Mouse (Mus musculus) cerebral cortex, adult 2 months (tissue): ENCODE measurements around the gene Zfp91.

ENCODE experiments used
- WGBS: fragments of 180-500 bp; shearing (Covaris S2); methylation state at CpG from one replicate; pipeline ENCODE4 v1.1.7; 2018; 5-methylcytosine and 5-hydroxymethylcytosine counted together

The Zfp91 gene

GRCm38 (mm10) chr19:12795511-12796327, at the start of gene Zfp91, which contains the start of gene Lpxn:
Gene Zfp91, minus strand, starts transcription at chr19:12796126.
Gene Lpxn, plus strand, starts transcription at chr19:12796193.
- under 1% methylated on average over 65 of the region's 76 CpGs for WGBS

- 66% methylated on average over 1 of the region's 1 CpGs for WGBS
Observed at GRCm38 (mm10) chr19:12838507-12838906, 42.6 kb upstream of the Zfp91 start.

DNA sequence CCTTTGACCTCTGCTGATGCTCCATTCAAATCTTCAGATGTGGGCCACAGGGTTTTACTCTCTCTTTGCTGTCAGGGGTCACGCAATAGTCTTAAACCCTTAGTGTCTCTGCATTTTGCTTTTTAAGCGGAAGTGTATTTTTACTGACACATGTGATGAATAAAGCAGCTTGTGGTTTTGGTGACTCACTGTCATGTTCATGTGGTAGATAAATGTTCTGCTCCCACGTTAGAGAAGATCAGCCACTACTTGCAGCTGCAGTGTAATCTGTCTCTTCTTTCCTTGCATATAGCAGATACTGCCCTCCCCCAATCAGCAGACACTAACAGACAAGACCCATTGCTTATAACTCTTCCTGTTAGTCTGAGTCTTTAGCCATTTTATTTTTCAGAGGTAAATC, 37.7 kb upstream of the Zfp91 start:
- WGBS, result 46% methylated on average over 3 of the region's 3 CpGs

- 77% methylated on average over 1 of the region's 1 CpGs for WGBS
Observed at GRCm38 (mm10) chr19:12831559-12831958, 35.6 kb upstream of the Zfp91 start.

- WGBS, result 75% methylated on average over 2 of the region's 2 CpGs
Observed at GRCm38 (mm10) chr19:12830823-12831430, 35.0 kb upstream of the Zfp91 start.

GRCm38 (mm10) chr19:12824549-12824948, 28.6 kb upstream of the Zfp91 start:
- 83% methylated on average over 4 of the region's 4 CpGs for WGBS

DNA sequence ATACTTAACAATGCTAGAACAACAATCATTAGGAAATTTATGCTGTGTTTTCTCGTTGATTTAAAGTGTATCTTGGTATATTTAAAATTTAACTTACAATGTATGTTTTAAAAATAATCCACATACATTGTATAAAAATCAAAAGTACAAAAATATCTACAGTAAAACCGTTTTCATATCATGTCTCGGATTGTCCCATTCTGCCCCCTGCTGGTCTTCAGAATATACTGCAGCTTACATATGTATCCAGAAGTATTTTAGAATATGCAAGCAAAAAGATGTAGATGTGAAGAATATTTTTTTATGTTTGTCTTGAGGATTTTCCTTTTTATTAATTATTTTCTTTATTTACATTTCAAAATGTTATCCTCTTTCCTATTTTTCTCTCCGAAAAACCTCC, 24.5 kb upstream of the Zfp91 start:
- 24% methylated on average over 4 of the region's 4 CpGs for WGBS

DNA sequence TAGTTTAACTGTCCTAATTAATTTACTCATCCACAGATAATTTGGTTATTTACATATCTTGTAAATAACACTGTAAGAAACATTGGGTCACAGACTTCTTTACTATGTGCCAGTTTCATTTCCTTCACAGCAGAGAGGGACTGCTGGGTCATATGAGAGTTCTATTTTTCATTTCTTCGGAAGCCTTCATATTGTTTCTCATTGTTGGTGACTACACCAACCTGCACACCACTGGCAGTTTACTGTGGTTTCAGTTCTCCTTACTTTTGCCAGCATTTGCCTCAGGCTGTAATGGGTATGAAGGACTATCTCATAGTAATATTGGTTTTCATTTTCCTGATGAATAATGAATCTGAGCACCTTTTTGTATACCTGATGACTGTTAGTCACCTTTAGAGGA, 22.6 kb upstream of the Zfp91 start:
- WGBS, result 87% methylated on average over 1 of the region's 1 CpGs

- 90% methylated on average over 1 of the region's 1 CpGs for WGBS
Observed at GRCm38 (mm10) chr19:12813883-12814282, 18.0 kb upstream of the Zfp91 start.

DNA sequence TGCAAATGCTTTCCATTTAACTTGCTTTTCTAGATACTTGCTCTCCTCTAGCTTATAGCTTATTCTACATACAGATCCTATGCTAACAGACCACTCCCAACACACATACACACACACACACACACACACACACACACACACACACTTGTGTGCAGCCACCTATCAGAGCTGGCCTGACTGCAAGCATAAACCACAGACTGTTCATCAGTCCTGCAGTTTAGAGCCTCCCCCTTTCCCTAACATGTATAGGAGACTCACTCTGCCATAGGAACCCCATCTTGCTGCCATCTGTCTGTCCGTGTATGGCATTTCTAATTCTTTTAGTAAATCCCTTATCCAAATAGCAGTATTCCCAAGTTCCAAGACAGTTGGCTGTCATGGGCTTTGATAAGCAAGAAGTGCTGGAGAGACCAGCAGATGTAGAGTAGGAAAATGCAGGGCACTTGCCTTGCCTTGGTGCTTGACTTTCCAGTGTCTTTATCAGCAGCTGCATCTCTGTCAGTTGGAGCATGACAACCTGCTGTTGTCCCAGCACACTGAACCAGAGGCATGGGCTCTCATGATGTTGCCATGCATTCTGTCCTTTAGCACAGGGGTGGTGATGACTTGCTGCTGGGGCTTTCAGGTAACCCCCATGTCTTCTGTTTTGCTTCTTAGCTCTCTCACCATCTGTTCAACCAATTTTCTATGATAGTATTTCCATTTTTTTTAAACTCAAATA, 16.9 kb upstream of the Zfp91 start:
- 56% methylated on average over 1 of the region's 1 CpGs for WGBS

GRCm38 (mm10) chr19:12806214-12806613, 10.3 kb upstream of the Zfp91 start:
- 85% methylated on average over 2 of the region's 2 CpGs for WGBS

GRCm38 (mm10) chr19:12805730-12806129, 9.8 kb upstream of the Zfp91 start:
- 78% methylated on average over 3 of the region's 3 CpGs for WGBS

DNA sequence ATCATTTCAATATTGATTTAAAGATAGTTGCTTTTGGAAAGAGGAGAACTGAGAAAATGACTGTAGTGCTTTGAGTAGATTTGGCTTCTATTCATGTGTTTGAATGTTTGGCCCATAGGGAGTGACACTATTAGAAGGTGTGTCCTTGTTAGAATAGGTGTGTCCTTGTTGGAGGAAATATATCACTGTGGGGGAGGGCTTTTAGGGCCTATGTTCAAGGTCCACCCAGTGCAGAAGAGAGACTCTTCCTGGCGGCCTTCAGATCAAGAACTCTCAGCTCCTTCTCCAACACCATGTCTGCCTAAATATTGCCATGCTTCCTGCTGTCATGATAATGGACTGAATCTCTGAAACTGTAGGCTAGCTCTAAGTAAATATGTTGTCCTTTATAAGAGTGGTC, 8.3 kb upstream of the Zfp91 start:
- 90% methylated on average over 1 of the region's 1 CpGs for WGBS

GRCm38 (mm10) chr19:12802830-12803229, 6.9 kb upstream of the Zfp91 start:
- 44% methylated on average over 3 of the region's 3 CpGs for WGBS

GRCm38 (mm10) chr19:12801046-12801445, 5.1 kb upstream of the Zfp91 start:
- WGBS, result 43% methylated on average over 3 of the region's 3 CpGs

DNA sequence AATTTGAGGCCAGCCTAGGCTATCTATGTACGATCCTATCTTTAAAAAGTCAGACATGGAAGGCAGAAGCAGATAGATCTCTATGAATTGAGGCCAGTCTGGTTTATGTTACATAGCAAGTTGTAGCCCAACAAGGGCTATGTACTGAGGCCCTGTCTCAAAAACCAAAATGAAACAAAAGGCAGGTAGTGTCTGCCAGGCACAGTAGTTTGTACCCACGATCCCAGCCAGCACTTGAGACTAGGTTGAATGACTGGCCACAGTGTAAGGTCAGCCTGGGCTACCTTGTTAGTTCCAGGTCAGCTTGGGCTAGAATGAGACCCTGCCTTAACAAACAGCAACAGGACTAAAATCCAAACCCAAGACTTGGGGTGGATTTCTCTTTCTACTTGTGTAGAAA, 4.7 kb upstream of the Zfp91 start:
- WGBS, result 85% methylated on average over 2 of the region's 2 CpGs

DNA sequence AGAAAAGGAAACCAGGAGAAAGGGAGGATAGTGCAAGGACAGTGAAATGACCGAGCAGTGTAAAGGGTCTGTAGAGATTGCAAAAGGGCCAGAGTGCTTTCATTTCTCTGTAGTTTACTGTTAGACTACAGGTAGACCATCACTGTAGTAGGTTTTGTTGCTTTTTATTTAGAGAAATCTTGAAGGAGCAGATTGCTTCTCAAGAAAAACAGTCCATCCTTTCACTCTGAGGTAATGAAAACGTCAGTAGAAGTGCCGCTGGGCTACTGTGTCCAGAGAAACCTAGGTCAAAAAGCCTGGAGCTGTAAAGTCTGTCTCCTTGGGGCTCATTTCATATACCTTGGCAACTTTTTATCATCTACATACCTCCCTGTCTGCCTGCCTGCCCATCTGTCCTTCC, 3.2 kb upstream of the Zfp91 start:
- 83% methylated on average over 3 of the region's 3 CpGs for WGBS

DNA sequence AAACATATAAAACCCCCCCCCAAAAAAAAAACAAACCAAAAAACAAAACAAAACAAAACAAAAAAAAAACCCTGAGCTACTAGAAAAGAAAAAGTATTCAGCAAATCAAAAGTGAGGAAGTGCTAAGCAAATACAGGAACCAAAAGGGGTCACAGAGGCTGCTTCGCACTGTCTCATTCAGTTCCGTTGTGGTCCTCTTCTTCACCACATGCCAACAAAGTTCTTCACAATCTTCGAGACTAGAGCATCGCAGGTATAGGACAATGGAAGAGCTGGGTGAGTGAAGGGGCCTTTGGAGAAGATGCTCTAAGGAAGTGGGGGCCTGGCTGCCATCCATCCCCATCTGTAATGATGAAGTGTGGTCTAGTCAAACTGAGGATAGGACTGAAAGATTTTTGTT, 2.5 kb upstream of the Zfp91 start:
- WGBS, result 71% methylated on average over 4 of the region's 4 CpGs

GRCm38 (mm10) chr19:12797071-12797470, 1.1 kb upstream of the Zfp91 start:
- WGBS, result under 1% methylated on average over 7 of the region's 7 CpGs

DNA sequence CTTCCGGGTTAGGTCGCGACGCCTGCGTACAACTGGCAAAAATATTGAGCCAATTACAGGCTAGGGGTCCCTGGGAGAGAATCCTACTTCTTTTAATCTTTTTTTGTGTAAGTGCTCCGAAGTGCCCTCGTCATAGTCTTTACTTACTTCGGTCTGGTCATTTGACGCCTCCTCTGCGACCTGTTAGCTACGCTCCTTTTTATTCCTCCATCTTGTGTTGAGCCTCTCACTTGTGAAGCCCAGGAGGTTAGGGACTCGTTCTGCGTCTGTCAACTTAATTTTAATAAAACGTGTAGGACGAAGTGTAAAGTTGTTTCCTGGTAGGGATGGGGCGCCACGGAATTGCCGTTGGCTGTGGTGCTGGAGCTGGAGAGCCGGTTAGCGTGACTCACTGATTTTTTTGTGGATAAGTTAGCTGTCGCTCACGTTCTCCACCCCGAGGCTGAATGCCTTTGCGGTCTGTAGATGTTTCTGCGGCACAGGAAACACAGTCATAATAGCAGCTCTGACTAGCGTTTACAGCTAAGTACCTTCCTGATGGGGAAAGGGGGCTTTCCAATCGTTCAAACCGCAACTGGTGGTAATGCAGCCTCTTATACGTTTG, 504 bp upstream of the Zfp91 start:
- under 1% methylated on average over 29 of the region's 29 CpGs for WGBS

GRCm38 (mm10) chr19:12795110-12795509, 816 bp downstream of the Zfp91 start:
- 1% methylated on average over 41 of the region's 63 CpGs for WGBS
